Mouse (Mus musculus) ES-E14 (cell line): ENCODE measurements at regions not wholly inside any gene's neighbourhood (a gene's known extent, or its start where the extent isn't known, plus 50 kb on each side); places are given as distances from the start of the nearest gene placed in this dataset.

Experiments
- DNase-seq: peaks from one replicate; pipeline ENCODE4 v3.0.0-alpha.2; 2013; ENCODE audit warnings: low read depth, low spot score
- H3K27ac ChIP-seq: 2 replicates; pipeline ENCODE4 v1.5.1; 2012; ENCODE audit warnings: low read depth, mild to moderate bottlenecking, low read length, moderate library complexity, mixed read lengths; ENCODE audit not compliant: poor library complexity, insufficient read depth, severe bottlenecking
- H3K36me3 ChIP-seq: 2 replicates; pipeline ENCODE4 v1.6.1; 2012; ENCODE audit warnings: mild to moderate bottlenecking, low read length, moderate library complexity, mixed read lengths; ENCODE audit not compliant: control insufficient read depth, poor library complexity, insufficient read depth, severe bottlenecking
- H3K4me1 ChIP-seq, 2 experiments: fragments of 150-350 bp in 1 of 2; sonication (generic) in 1 of 2; 2 replicates each; pipeline ENCODE4 v1.6.1; 2012; ENCODE audit warnings: low read length in 2 of 2, mild to moderate bottlenecking in 1 of 2, mixed read lengths in 1 of 2; ENCODE audit not compliant: control insufficient read depth in 2 of 2, insufficient read depth in 2 of 2, poor library complexity in 1 of 2
- H3K4me3 ChIP-seq, 2 experiments: fragments of 150-350 bp in 1 of 2; sonication (generic) in 1 of 2; 2 replicates each; pipeline ENCODE4 v1.5.1; 2012; ENCODE audit warnings: low read length in 2 of 2, low read depth in 1 of 2, mild to moderate bottlenecking in 1 of 2, mixed read lengths in 1 of 2; ENCODE audit not compliant: insufficient read depth in 1 of 2, poor library complexity in 1 of 2, severe bottlenecking in 1 of 2
- H3K9ac ChIP-seq: 2 replicates; pipeline ENCODE4 v1.6.1; 2012; ENCODE audit warnings: low read depth, mild to moderate bottlenecking, low read length, mixed read lengths; ENCODE audit not compliant: poor library complexity, insufficient read depth, severe bottlenecking
- H3K9me3 ChIP-seq: fragments of 150-350 bp; sonication (generic); 2 replicates; pipeline ENCODE4 v1.6.1; 2012; ENCODE audit warnings: low read depth, mild to moderate bottlenecking, low read length; ENCODE audit not compliant: control insufficient read depth, insufficient read depth
- CHD2 ChIP-seq: IDR thresholded peaks from 2 replicates; pipeline ENCODE4 v1.6.1; 2014; ENCODE audit warnings: mild to moderate bottlenecking, low read depth, low read length, inconsistent platforms
- HCFC1 ChIP-seq: IDR thresholded peaks from 2 replicates; pipeline ENCODE4 v1.6.1; 2012; ENCODE audit warnings: low read length, inconsistent platforms, borderline replicate concordance; ENCODE audit not compliant: insufficient read depth
- MAFK ChIP-seq: IDR thresholded peaks from 2 replicates; pipeline ENCODE4 v1.6.1; 2014; ENCODE audit warnings: mild to moderate bottlenecking, low read depth, low read length, inconsistent platforms; ENCODE audit not compliant: insufficient read depth
- ZC3H11A ChIP-seq: IDR thresholded peaks from 2 replicates; pipeline ENCODE4 v1.6.1; 2012; ENCODE audit warnings: low read depth, mild to moderate bottlenecking, inconsistent platforms, low read length, borderline replicate concordance
- ZNF384 ChIP-seq: IDR thresholded peaks from 2 replicates; pipeline ENCODE4 v1.6.1; 2012; ENCODE audit warnings: low read depth, low read length, inconsistent platforms
- in situ Hi-C, 2 experiments: fragments of 600-800 bp; cut with MboI; formaldehyde crosslinking; loops; one replicate each; pipeline ENCODE4 v1.15.1; 2025; ENCODE audit warnings: low sequenced_read_pairs in 2 of 2, inconsistent platforms in 1 of 2; ENCODE audit not compliant: unreplicated experiment in 2 of 2

DNA sequence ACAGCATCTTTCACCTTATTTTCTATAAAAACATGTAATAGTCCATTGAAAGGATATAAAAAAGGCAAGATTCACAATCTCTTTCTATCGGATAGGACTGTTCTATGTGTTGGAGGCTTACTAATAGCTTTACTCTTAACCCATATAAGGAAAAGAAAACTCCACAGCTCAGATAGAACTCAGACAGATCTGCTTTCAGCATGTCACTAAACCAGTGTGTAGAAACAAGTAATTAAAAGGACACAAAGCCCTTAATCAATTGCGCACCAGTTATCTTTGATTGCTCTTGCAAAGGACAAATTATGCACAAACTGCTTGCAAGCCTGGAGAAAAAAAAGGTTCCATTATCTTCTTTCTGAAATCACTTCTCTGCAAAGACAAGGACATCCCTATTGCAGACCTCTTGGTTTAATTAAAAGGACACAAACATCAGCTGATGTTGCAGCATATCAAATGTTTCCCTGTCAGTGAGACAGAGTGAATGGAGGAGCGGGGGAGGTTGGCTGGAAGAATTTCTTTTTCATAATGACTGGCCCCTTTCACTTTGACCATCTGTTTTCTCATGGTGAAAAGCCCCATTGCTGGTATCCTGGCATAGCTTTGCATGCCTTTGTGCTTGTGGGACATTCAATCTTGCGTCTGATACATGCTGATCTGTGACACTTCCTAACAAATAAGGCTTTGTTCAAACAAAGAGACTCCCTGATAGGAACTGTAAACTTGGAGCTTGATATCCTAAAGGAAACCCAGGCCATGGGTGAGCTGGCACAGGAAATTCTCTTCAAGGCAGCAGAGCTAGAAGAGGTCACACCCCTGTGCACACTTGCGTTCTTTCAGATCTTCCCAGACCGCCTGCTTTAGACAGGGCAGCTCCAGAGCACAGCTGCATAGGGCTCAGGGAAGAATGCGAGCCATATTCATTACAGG is 162.8 kb upstream of the Rgmb start:
- H3K9ac ChIP-seq = no peak overlapping the region
- H3K4me1 ChIP-seq = peaks cover 0 to 12% of the 10 kb centered on the region in 2 experiments; a peak in 2 of 4 replicates
- no peak for DNase-seq
- no peak overlapping the region for H3K27ac ChIP-seq
- no peak overlapping the region for H3K4me3 ChIP-seq
- H3K36me3 ChIP-seq = no peaks in the 10 kb centered on the region
- in situ Hi-C loops = no loop called here
- no peaks in the 10 kb centered on the region for H3K9me3 ChIP-seq
- no peak for TF ChIP-seq ZC3H11A
- TF ChIP-seq HCFC1 = no peak
- TF ChIP-seq CHD2 = no peak
- no peak for TF ChIP-seq MAFK
- no peak for TF ChIP-seq ZNF384

DNA sequence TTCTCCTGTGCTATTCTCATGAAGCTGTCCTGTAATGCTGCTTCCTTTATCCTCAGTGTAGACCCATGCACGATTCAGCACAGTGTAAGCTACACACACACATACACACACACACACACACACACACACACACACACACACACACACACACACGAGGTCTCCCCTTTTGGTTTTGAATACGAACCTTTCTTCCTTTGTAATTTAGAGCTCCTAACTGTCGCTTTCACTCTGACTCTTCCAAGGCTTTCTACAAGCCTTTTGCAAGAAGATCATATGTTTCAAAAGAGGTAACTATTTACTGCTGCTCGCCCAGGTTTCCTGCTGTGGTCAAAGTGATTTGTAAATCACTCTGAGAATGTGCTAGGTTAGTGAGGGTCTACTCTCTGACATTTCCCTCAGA is 161.1 kb upstream of the Rgmb start:
- peaks cover 0 to 8% of the 10 kb centered on the region in 2 experiments; a peak in 2 of 4 replicates for H3K4me1 ChIP-seq
- in situ Hi-C loops = no loop called here
- H3K36me3 ChIP-seq = no peaks in the 10 kb centered on the region
- H3K9me3 ChIP-seq = no peaks in the 10 kb centered on the region
- H3K27ac ChIP-seq = no peak overlapping the region
- no peak for TF ChIP-seq HCFC1
- no peak for TF ChIP-seq ZNF384
- TF ChIP-seq CHD2 = no peak
- TF ChIP-seq ZC3H11A = no peak
- TF ChIP-seq MAFK = no peak
- H3K9ac ChIP-seq = no peak overlapping the region
- DNase-seq = no peak
- H3K4me3 ChIP-seq = no peak overlapping the region

DNA sequence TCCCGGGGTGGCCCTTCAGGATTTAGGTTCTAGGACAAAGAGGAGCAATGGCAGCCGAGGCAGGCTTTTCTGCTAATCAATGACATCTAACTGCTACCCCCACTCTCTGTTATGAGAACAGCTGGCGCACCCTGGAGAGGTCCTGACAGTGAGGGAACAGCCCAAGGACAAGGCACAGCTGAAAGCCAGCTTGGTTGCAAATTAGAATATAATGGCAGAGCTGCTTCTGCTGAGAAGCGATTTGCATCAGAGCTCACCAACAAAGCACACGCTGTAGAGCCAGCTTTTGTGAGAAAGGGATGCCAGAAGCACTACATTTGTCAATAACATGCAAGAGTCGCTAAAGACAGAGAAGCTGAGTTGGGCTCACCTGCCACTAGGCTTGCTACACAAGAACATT is 159.5 kb upstream of the Rgmb start:
- DNase-seq = peak; percentile 29
- no peaks in the 10 kb centered on the region for H3K36me3 ChIP-seq
- in situ Hi-C loops = no loop called here
- no peak overlapping the region for H3K9ac ChIP-seq
- no peaks in the 10 kb centered on the region for H3K9me3 ChIP-seq
- H3K4me3 ChIP-seq = no peak overlapping the region
- H3K4me1 ChIP-seq = peaks cover 0 to 7% of the 10 kb centered on the region in 2 experiments; a peak in 2 of 4 replicates
- no peak overlapping the region for H3K27ac ChIP-seq
- no peak for TF ChIP-seq MAFK
- no peak for TF ChIP-seq ZC3H11A
- TF ChIP-seq ZNF384 = no peak
- no peak for TF ChIP-seq CHD2
- TF ChIP-seq HCFC1 = no peak

DNA sequence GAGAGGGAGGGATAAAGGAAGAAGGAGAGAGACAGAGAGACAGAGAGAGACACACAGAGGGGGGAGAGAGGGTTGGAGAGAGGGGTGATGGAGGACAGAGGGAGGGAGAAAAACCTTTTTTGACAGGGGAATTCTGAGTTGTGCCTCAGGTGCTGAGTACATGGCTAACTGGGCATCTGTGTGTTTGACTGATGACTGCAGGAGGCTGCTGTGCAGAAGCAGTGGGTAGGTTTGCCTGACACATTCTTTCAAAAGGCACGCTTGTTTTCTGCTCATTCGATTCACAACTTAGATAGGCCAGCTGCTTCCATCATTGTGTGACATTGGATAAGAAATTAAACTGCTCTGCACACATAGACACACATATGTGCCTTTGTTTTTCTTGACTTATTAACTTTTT is 150.7 kb upstream of the Rgmb start:
- no peak overlapping the region for H3K9ac ChIP-seq
- no peaks in the 10 kb centered on the region for H3K4me1 ChIP-seq
- H3K27ac ChIP-seq = no peak overlapping the region
- no peak overlapping the region for H3K4me3 ChIP-seq
- no peak for TF ChIP-seq ZC3H11A
- no peak for TF ChIP-seq CHD2
- TF ChIP-seq ZNF384 = no peak
- no peak for TF ChIP-seq MAFK
- no peak for TF ChIP-seq HCFC1
- no peaks in the 10 kb centered on the region for H3K9me3 ChIP-seq
- in situ Hi-C loops = no loop called here
- no peak for DNase-seq
- no peaks in the 10 kb centered on the region for H3K36me3 ChIP-seq
